Mouse (Mus musculus) MEL (cell line): ENCODE measurements around the gene Arhgef38. TPM values are rescaled to one million over a fixed set of nuclear protein-coding genes. Genes with fewer than 3 reads are reported as not detected.

Source experiments
- DNase-seq: peaks from one replicate; pipeline ENCODE4 v3.0.0; 2011; ENCODE audit warnings: low read depth, low spot score
- H3K27ac ChIP-seq: 2 replicates; pipeline ENCODE4 v1.5.1; 2012; ENCODE audit warnings: low read depth, mild to moderate bottlenecking, control low read depth, low read length, moderate library complexity; ENCODE audit not compliant: control insufficient read depth
- H3K27me3 ChIP-seq, 2 experiments: fragments of 150-350 bp in 1 of 2; sonication (generic) in 1 of 2; 2 replicates each; pipeline ENCODE4 v1.6.1; 2012; ENCODE audit warnings: low read length in 2 of 2, mild to moderate bottlenecking in 2 of 2, improper control_type of control experiment in 1 of 2, moderate library complexity in 1 of 2; ENCODE audit not compliant: insufficient read depth in 2 of 2, control insufficient read depth in 1 of 2
- H3K36me3 ChIP-seq, 2 experiments: 2 replicates each; pipeline ENCODE4 v1.6.1; 2012 to 2014; ENCODE audit warnings: low read length in 2 of 2, improper control_type of control experiment in 1 of 2, inconsistent platforms in 1 of 2, mild to moderate bottlenecking in 1 of 2; ENCODE audit not compliant: insufficient read depth in 2 of 2, control insufficient read depth in 1 of 2
- H3K4me1 ChIP-seq, 2 experiments: fragments of 150-350 bp in 1 of 2; sonication (generic) in 1 of 2; 2 replicates each; pipeline ENCODE4 v1.6.1; 2012; ENCODE audit warnings: low read length in 2 of 2, improper control_type of control experiment in 1 of 2, mild to moderate bottlenecking in 1 of 2; ENCODE audit not compliant: insufficient read depth in 2 of 2, control insufficient read depth in 1 of 2
- H3K4me3 ChIP-seq, 2 experiments: fragments of 150-350 bp in 1 of 2; sonication (generic) in 1 of 2; 2 replicates each; pipeline ENCODE4 v1.5.1; 2012; ENCODE audit warnings: low read depth in 2 of 2, low read length in 2 of 2, mild to moderate bottlenecking in 2 of 2, moderate library complexity in 2 of 2, control low read depth in 1 of 2, improper control_type of control experiment in 1 of 2; ENCODE audit not compliant: control insufficient read depth in 1 of 2, insufficient read depth in 1 of 2
- H3K79me2 ChIP-seq: 2 replicates; pipeline ENCODE4 v1.6.1; 2012; ENCODE audit warnings: mild to moderate bottlenecking, low read length, moderate library complexity; ENCODE audit not compliant: control insufficient read depth, poor library complexity, insufficient read depth
- H3K9ac ChIP-seq: 2 replicates; pipeline ENCODE4 v1.6.1; 2012; ENCODE audit warnings: low read depth, mild to moderate bottlenecking, control low read depth, low read length, moderate library complexity; ENCODE audit not compliant: control insufficient read depth, poor library complexity, severe bottlenecking
- H3K9me3 ChIP-seq: fragments of 150-350 bp; sonication (generic); replicated peaks from 2 replicates; pipeline ENCODE4 v1.6.1; 2012; ENCODE audit warnings: mild to moderate bottlenecking, low read length, improper control_type of control experiment, moderate library complexity; ENCODE audit not compliant: insufficient read depth
- BHLHE40 ChIP-seq: IDR thresholded peaks from 2 replicates; pipeline ENCODE4 v1.6.1; 2012; ENCODE audit warnings: low read depth, mild to moderate bottlenecking, inconsistent platforms, low read length, improper control_type of control experiment, borderline replicate concordance
- CHD1 ChIP-seq: IDR thresholded peaks from 2 replicates; pipeline ENCODE4 v1.6.1; 2012; ENCODE audit warnings: low read depth, mild to moderate bottlenecking, inconsistent platforms, low read length, improper control_type of control experiment
- CTCF ChIP-seq, 3 experiments: IDR thresholded peaks in 2 of 3; conservative IDR thresholded peaks in 1 of 3; 2 replicates each; pipeline ENCODE4 v1.5.1; 2011 to 2012; ENCODE audit warnings: low read length in 3 of 3, low read depth in 2 of 3, mild to moderate bottlenecking in 2 of 3, improper control_type of control experiment in 1 of 3, inconsistent platforms in 1 of 3, mixed read lengths in 1 of 3, moderate library complexity in 1 of 3; ENCODE audit not compliant: control insufficient read depth in 1 of 3, insufficient read depth in 1 of 3, poor library complexity in 1 of 3, severe bottlenecking in 1 of 3
- E2F4 ChIP-seq: IDR thresholded peaks from 2 replicates; pipeline ENCODE4 v1.6.1; 2011; ENCODE audit warnings: low read depth, low read length, improper control_type of control experiment, borderline replicate concordance
- ELF1 ChIP-seq: IDR thresholded peaks from 2 replicates; pipeline ENCODE4 v1.6.1; 2014; ENCODE audit warnings: low read depth, mild to moderate bottlenecking, inconsistent platforms, low read length, improper control_type of control experiment, moderate library complexity
- EP300 ChIP-seq, 2 experiments: IDR thresholded peaks; 2 replicates each; pipeline ENCODE4 v1.6.1; 2011; ENCODE audit warnings: improper control_type of control experiment in 2 of 2, low read length in 2 of 2, low read depth in 1 of 2, mild to moderate bottlenecking in 1 of 2
- GATA1 ChIP-seq: IDR thresholded peaks from 2 replicates; pipeline ENCODE4 v1.6.1; 2011; ENCODE audit warnings: low read depth, low read length, improper control_type of control experiment
- MEF2A ChIP-seq: IDR thresholded peaks from 2 replicates; pipeline ENCODE4 v1.6.1; 2014; ENCODE audit warnings: low read depth, mild to moderate bottlenecking, inconsistent platforms, low read length, improper control_type of control experiment; ENCODE audit not compliant: poor library complexity, insufficient replicate concordance, severe bottlenecking; ENCODE audit errors: extremely low read depth
- MXI1 ChIP-seq: IDR thresholded peaks from 2 replicates; pipeline ENCODE4 v1.6.1; 2011; ENCODE audit warnings: mild to moderate bottlenecking, low read depth, low read length, improper control_type of control experiment
- MYB ChIP-seq: IDR thresholded peaks from 2 replicates; pipeline ENCODE4 v1.6.1; 2011; ENCODE audit warnings: mild to moderate bottlenecking, low read depth, low read length, improper control_type of control experiment
- POLR2A ChIP-seq, 2 experiments: IDR thresholded peaks; 2 replicates each; pipeline ENCODE4 v1.6.1; 2011 to 2012; ENCODE audit warnings: low read length in 2 of 2, mild to moderate bottlenecking in 2 of 2, control low read depth in 1 of 2, improper control_type of control experiment in 1 of 2, low read depth in 1 of 2, moderate library complexity in 1 of 2; ENCODE audit not compliant: control insufficient read depth in 1 of 2, insufficient read depth in 1 of 2, poor library complexity in 1 of 2
- POLR2AphosphoS5 ChIP-seq: IDR thresholded peaks from 2 replicates; pipeline ENCODE4 v1.6.1; 2012; ENCODE audit warnings: low read depth, borderline replicate concordance, mild to moderate bottlenecking, inconsistent platforms, low read length, moderate library complexity, mixed read lengths
- RAD21 ChIP-seq: IDR thresholded peaks from 2 replicates; pipeline ENCODE4 v1.6.1; 2011; ENCODE audit warnings: mild to moderate bottlenecking, low read depth, low read length, improper control_type of control experiment
- RCOR1 ChIP-seq: IDR thresholded peaks from 2 replicates; pipeline ENCODE4 v1.6.1; 2012; ENCODE audit warnings: low read depth, mild to moderate bottlenecking, inconsistent platforms, low read length, improper control_type of control experiment
- SIN3A ChIP-seq: IDR thresholded peaks from 2 replicates; pipeline ENCODE4 v1.6.1; 2012; ENCODE audit warnings: low read length, improper control_type of control experiment, inconsistent platforms
- SMC3 ChIP-seq: IDR thresholded peaks from 2 replicates; pipeline ENCODE4 v1.6.1; 2011; ENCODE audit warnings: low read depth, low read length, improper control_type of control experiment
- TCF12 ChIP-seq: IDR thresholded peaks from 2 replicates; pipeline ENCODE4 v1.6.1; 2014; ENCODE audit warnings: low read depth, mild to moderate bottlenecking, inconsistent platforms, low read length, improper control_type of control experiment, moderate library complexity
- UBTF ChIP-seq: IDR thresholded peaks from 2 replicates; pipeline ENCODE4 v1.6.1; 2012; ENCODE audit warnings: low read depth, mild to moderate bottlenecking, inconsistent platforms, low read length, improper control_type of control experiment, moderate library complexity, borderline replicate concordance; ENCODE audit not compliant: insufficient read depth
- USF1 ChIP-seq: IDR thresholded peaks from 2 replicates; pipeline ENCODE4 v1.6.1; 2014; ENCODE audit warnings: low read depth, mild to moderate bottlenecking, inconsistent platforms, low read length, improper control_type of control experiment, moderate library complexity
- USF2 ChIP-seq, 2 experiments: IDR thresholded peaks; 2 replicates each; pipeline ENCODE4 v1.6.1; 2011 to 2012; ENCODE audit warnings: improper control_type of control experiment in 2 of 2, low read length in 2 of 2, borderline replicate concordance in 1 of 2, inconsistent platforms in 1 of 2, low read depth in 1 of 2, mild to moderate bottlenecking in 1 of 2; ENCODE audit not compliant: insufficient read depth in 1 of 2
- ZMIZ1 ChIP-seq: IDR thresholded peaks from 2 replicates; pipeline ENCODE4 v1.6.1; 2012; ENCODE audit warnings: low read depth, mild to moderate bottlenecking, inconsistent platforms, low read length, improper control_type of control experiment, moderate library complexity
- polyA plus RNA-seq, 2 experiments: library from polyadenylated mRNA; stranded (reverse) in 1 of 2; unstranded in 1 of 2; fragments of >175 nt in 1 of 2; fragments of >200 nt in 1 of 2; gene quantifications; 2 replicates each; pipeline versions ENCODE4 v1.2.1 to v1.2.4; 2012; ENCODE audit warnings: low replicate concordance in 2 of 2, low read depth in 1 of 2; ENCODE audit not compliant: insufficient read length in 2 of 2, insufficient read depth in 1 of 2, missing spikeins in 1 of 2
- total RNA-seq: library from RNA; depleted of rRNA; stranded (reverse); fragments of 300-350 nt; gene quantifications from 2 replicates; pipeline ENCODE4 v1.2.3, GENCODE M21; 2012

The Arhgef38 gene
- total and polyA plus RNA-seq, 3 experiments: not detected

- no peaks in the 10 kb centered on the region for H3K79me2 ChIP-seq
- H3K27ac ChIP-seq: no peak overlapping the region
- H3K9me3 ChIP-seq: no peaks in the 10 kb centered on the region
- H3K36me3 ChIP-seq: no peaks in the 10 kb centered on the region
- no peak overlapping the region for H3K4me3 ChIP-seq
- TF ChIP-seq ZMIZ1: no peak
- TF ChIP-seq ELF1: no peak
- TF ChIP-seq MEF2A: no peak
- no peak for TF ChIP-seq POLR2AphosphoS5
- TF ChIP-seq USF1: no peak
- TF ChIP-seq E2F4: no peak
- TF ChIP-seq CTCF (IDR thresholded peaks at IDR 0.05 in 2 of 3, conservative IDR thresholded peaks at IDR 0.05 in 1 of 3; ENCODE audit: control insufficient read depth in 1 of 3, insufficient read depth in 1 of 3, low read depth in 2 of 3, low read length in 3 of 3, poor library complexity in 1 of 3, severe bottlenecking in 1 of 3): no peak
- H3K9ac ChIP-seq: no peak overlapping the region
- no peaks in the 10 kb centered on the region for H3K27me3 ChIP-seq
- DNase-seq: no peak
- no peaks in the 10 kb centered on the region for H3K4me1 ChIP-seq
Measured at GRCm38 (mm10) chr3:133215198-133215819, 19.4 kb downstream of the Arhgef38 start.

GRCm38 (mm10) chr3:133213434-133214114 is 21.2 kb downstream of the Arhgef38 start:
- H3K36me3 ChIP-seq: no peaks in the 10 kb centered on the region
- H3K9ac ChIP-seq: no peak overlapping the region
- H3K27me3 ChIP-seq: no peaks in the 10 kb centered on the region
- H3K4me1 ChIP-seq: no peaks in the 10 kb centered on the region
- no peak overlapping the region for H3K27ac ChIP-seq
- H3K4me3 ChIP-seq: no peak overlapping the region
- H3K79me2 ChIP-seq: no peaks in the 10 kb centered on the region
- no peak for TF ChIP-seq UBTF
- no peak for TF ChIP-seq BHLHE40
- no peak for TF ChIP-seq RAD21
- TF ChIP-seq MXI1: no peak
- no peak for TF ChIP-seq USF2 (IDR thresholded peaks at IDR 0.05; ENCODE audit: borderline replicate concordance in 1 of 2, insufficient read depth in 1 of 2, low read depth in 1 of 2, low read length in 2 of 2)
- no peak for TF ChIP-seq EP300 (IDR thresholded peaks at IDR 0.05; ENCODE audit: low read depth in 1 of 2, low read length in 2 of 2)
- no peak for TF ChIP-seq GATA1
- no peak for TF ChIP-seq ZMIZ1
- no peak for TF ChIP-seq TCF12
- TF ChIP-seq SIN3A: no peak
- no peak for TF ChIP-seq MYB
- no peak for TF ChIP-seq POLR2A (IDR thresholded peaks at IDR 0.05; ENCODE audit: control insufficient read depth in 1 of 2, insufficient read depth in 1 of 2, low read depth in 1 of 2, low read length in 2 of 2, poor library complexity in 1 of 2)
- TF ChIP-seq SMC3: no peak
- no peak for TF ChIP-seq POLR2AphosphoS5
- no peak for TF ChIP-seq CHD1
- TF ChIP-seq E2F4: no peak
- no peak for TF ChIP-seq RCOR1
- no peak for DNase-seq
- no peaks in the 10 kb centered on the region for H3K9me3 ChIP-seq
